Mouse (Mus musculus) midbrain, embryonic 15.5 days (tissue): ENCODE data around the gene Snx22. TPM values are rescaled to one million over a fixed set of nuclear protein-coding genes. Genes with fewer than 3 reads are reported as not detected.

Experiments
- ATAC-seq: fragments of 200-750 bp; cut with Nextera tagmentation; replicated peaks from 2 replicates; pipeline ENCODE4 v1.8.0; 2017; ENCODE audit warnings: moderate TSS enrichment
- H3K27ac ChIP-seq: fragments of 300-500 bp; sonication (generic); 2 replicates; pipeline ENCODE4 v1.5.1; 2015; ENCODE audit warnings: mild to moderate bottlenecking, inconsistent platforms
- H3K27me3 ChIP-seq: fragments of 300-500 bp; sonication (generic); replicated peaks from 2 replicates; pipeline ENCODE4 v1.6.1; 2015; ENCODE audit warnings: inconsistent platforms
- H3K36me3 ChIP-seq: fragments of 300-500 bp; sonication (generic); replicated peaks from 2 replicates; pipeline ENCODE4 v1.6.1; 2015; ENCODE audit warnings: inconsistent platforms
- H3K4me1 ChIP-seq: fragments of 300-500 bp; sonication (generic); 2 replicates; pipeline ENCODE4 v1.6.1; 2015; ENCODE audit warnings: inconsistent platforms
- H3K4me2 ChIP-seq: fragments of 300-500 bp; sonication (generic); 2 replicates; pipeline ENCODE4 v1.6.1; 2015; ENCODE audit warnings: inconsistent platforms, mild to moderate bottlenecking, moderate library complexity
- H3K4me3 ChIP-seq: fragments of 300-500 bp; sonication (generic); 2 replicates; pipeline ENCODE4 v1.5.1; 2015; ENCODE audit warnings: mild to moderate bottlenecking, inconsistent platforms
- H3K9ac ChIP-seq: fragments of 300-500 bp; sonication (generic); 2 replicates; pipeline ENCODE4 v1.6.1; 2015; ENCODE audit warnings: mild to moderate bottlenecking, inconsistent platforms
- H3K9me3 ChIP-seq: fragments of 300-500 bp; sonication (generic); 2 replicates; pipeline ENCODE4 v1.6.1; 2016; ENCODE audit warnings: inconsistent platforms
- WGBS: fragments of 180-500 bp; shearing (Covaris S2); methylation state at CpG from one replicate; pipeline ENCODE4 v1.1.7; 2015; ENCODE audit warnings: mixed read lengths; 5-methylcytosine and 5-hydroxymethylcytosine counted together
- polyA plus RNA-seq: library from polyadenylated mRNA; unstranded; fragments of >200 nt; fragmentation: Nextera tagmentation; extraction: Ambion mirVana; gene quantifications from 2 replicates; pipeline ENCODE4 v1.2.1, GENCODE M21; 2015

The Snx22 gene
- polyA plus RNA-seq, 1 experiment from 2014 or later, result 11.2 TPM

DNA sequence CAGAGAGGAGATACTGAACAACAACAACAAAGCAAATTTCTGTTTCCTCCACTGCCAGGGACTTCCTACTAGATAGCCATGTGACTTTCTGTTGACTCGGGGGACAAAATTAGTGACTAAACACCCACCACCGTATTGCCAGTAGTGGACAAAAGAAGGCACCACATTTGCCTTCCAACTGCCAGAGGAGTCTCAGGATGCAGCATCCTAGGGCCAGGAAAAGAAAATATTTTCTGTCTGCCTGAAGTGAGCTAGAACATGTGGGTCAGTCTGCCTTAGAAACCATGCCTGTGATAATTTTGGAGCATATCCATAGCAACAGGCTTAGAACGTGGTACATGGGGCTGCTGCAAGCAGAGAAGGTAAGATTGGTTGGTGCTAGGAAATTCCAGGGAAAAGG is 28.7 kb downstream of the Snx22 start:
- Histone ChIP-seq H3K4me2 (no peak overlapping the region), H3K27me3 (no peaks in the 10 kb centered on the region), H3K9me3 (no peaks in the 10 kb centered on the region), H3K4me3 (no peak overlapping the region), H3K4me1 (no peaks in the 10 kb centered on the region), H3K9ac (no peak overlapping the region), H3K36me3 (no peaks in the 10 kb centered on the region), H3K27ac (no peak overlapping the region)
- ATAC-seq, result no peak
- WGBS, result 87% methylated on average over 3 of the region's 3 CpGs

DNA sequence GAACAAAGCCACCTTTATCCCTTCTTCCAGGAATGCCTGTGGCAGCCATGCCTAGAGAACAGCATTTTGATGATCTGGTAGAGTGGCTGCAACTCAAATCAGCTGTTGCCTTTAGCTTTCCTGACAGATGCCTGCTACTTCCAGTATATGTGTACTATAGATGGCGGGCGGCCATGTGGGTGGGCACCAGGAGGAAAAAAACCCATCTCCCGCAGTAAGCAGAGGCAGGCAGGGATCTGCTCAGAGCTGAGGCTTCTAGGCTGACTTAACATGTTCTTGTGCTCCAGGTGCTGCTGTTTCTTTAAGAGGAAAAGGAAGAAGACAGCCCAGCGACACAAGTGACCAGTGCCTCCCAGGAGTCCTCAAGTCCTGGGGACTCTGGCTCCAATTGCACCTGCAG is 30.2 kb downstream of the Snx22 start:
- WGBS, result 90% methylated on average over 4 of the region's 4 CpGs
- Histone ChIP-seq H3K9me3 (no peaks in the 10 kb centered on the region), H3K27ac (no peak overlapping the region), H3K27me3 (no peaks in the 10 kb centered on the region), H3K4me3 (no peak overlapping the region), H3K36me3 (no peaks in the 10 kb centered on the region), H3K9ac (no peak overlapping the region), H3K4me1 (no peaks in the 10 kb centered on the region), H3K4me2 (no peak overlapping the region)
- ATAC-seq, result no peak

DNA sequence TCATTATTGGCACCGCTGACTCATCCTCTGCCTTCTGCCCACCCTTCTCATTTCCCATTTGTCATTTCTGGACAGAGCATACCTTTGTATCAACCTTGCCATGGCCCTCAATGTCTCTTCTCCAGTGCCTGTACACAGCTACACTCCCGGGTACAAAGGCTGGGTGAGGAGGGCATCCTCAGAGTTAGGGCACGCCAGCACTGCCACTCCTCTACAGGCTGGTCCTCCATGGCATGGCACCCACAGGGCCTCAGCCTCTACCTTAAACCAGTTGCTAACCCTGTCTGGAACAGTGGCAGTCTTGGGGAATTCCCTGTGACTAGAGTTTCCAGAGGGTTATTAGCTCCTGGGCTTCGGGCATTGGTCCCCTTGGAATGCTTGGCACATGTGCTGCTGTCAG is 30.9 kb downstream of the Snx22 start:
- Histone ChIP-seq H3K4me3 (no peak overlapping the region), H3K9me3 (no peaks in the 10 kb centered on the region), H3K4me1 (no peaks in the 10 kb centered on the region), H3K36me3 (no peaks in the 10 kb centered on the region), H3K4me2 (no peak overlapping the region), H3K9ac (no peak overlapping the region), H3K27ac (no peak overlapping the region), H3K27me3 (no peaks in the 10 kb centered on the region)
- 97% methylated on average over 4 of the region's 4 CpGs for WGBS
- ATAC-seq, result no peak

DNA sequence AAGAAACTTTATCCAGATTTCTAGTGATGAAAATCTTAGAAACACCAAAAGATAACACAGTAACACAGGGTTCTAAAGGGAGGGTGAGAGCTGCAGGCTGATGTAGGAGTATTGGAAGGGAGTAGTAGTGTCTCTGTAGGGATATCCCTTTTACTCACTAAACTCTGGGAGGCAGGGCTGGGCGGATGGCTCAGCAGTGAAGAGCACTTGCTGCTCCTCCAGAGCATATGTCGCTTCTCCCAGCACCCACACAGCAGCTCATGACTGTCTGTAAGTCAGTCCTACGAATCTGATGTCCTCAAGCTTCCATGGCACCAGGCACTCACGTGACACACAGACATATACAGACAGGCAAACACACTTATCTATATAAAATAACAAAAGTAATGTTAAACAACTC is 31.4 kb downstream of the Snx22 start:
- no peak overlapping the region for H3K9ac ChIP-seq
- no peaks in the 10 kb centered on the region for H3K4me1 ChIP-seq
- no peaks in the 10 kb centered on the region for H3K36me3 ChIP-seq
- no peak for ATAC-seq
- no peak overlapping the region for H3K4me3 ChIP-seq
- H3K27ac ChIP-seq, result no peak overlapping the region
- H3K9me3 ChIP-seq, result no peaks in the 10 kb centered on the region
- 90% methylated on average over 4 of the region's 4 CpGs for WGBS
- no peak overlapping the region for H3K4me2 ChIP-seq
- H3K27me3 ChIP-seq, result no peaks in the 10 kb centered on the region

DNA sequence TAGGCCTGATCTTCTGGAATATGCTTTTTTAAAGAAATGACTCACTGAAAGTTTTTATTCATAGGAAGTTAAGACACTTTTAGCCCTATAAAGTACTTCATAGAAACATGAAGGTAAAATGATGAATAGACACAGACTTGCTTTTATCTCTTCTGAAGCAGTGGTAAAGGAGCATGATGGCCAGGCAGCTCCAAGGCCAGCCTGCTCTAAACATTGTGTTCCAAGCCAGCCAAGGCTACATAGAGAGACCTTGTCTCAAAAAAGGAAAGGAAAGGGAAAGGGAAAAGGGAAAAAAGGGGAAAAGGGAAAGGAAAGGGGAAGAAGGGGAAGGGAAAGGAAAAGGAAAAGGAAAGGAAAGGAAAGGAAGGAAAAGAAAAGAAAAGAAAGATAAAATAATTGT is 48.9 kb downstream of the Snx22 start:
- no peaks in the 10 kb centered on the region for H3K9me3 ChIP-seq
- no peaks in the 10 kb centered on the region for H3K4me1 ChIP-seq

More for the DNA sequence above, 48.9 kb downstream of the Snx22 start:
- H3K4me3 ChIP-seq, result no peak overlapping the region
- no peak overlapping the region for H3K9ac ChIP-seq
- H3K4me2 ChIP-seq, result no peak overlapping the region
- H3K27ac ChIP-seq, result no peak overlapping the region
- no peaks in the 10 kb centered on the region for H3K27me3 ChIP-seq
- H3K36me3 ChIP-seq, result no peaks in the 10 kb centered on the region; the same call in 1 of the 2 replicates
- no peak for ATAC-seq

Other genes starting within 250 kb of the Snx22 start
- 8.7 and 9.1 TPM in 2 replicates for gene Zfp609, start 242.2 kb downstream of the Snx22 start, polyA plus RNA-seq
- 19.4 and 22.1 TPM in 2 replicates for gene Pclaf, start 179.5 kb downstream of the Snx22 start, polyA plus RNA-seq
- gene Trip4, start 160.9 kb downstream of the Snx22 start, polyA plus RNA-seq, result 31.7 and 33.8 TPM in 2 replicates
- gene Csnk1g1, start 160.8 kb downstream of the Snx22 start, polyA plus RNA-seq, result 23.0 and 25.3 TPM in 2 replicates
- 308 and 311 TPM in 2 replicates for gene Ppib, start 9.5 kb downstream of the Snx22 start, polyA plus RNA-seq
- gene Snx1, start 56.9 kb upstream of the Snx22 start, polyA plus RNA-seq, result 75.5 and 76.6 TPM in 2 replicates
- 59.2 and 59.7 TPM in 2 replicates for gene Ciao2a, start 56.9 kb upstream of the Snx22 start, polyA plus RNA-seq
- 0.82 and 1.4 TPM in 2 replicates for gene Dapk2, start 88.5 kb upstream of the Snx22 start, polyA plus RNA-seq